Mouse (Mus musculus): ENCODE measurements at regions not wholly inside any gene's neighbourhood (a gene's known extent, or its start where the extent isn't known, plus 50 kb on each side); places are given as distances from the start of the nearest gene placed in this dataset.

- TF ChIP-seq POLR2A (IDR thresholded peaks at IDR 0.05; ENCODE audit: borderline replicate concordance, low read depth, low read length) = no peak
- no peak for TF ChIP-seq CTCF (IDR thresholded peaks at IDR 0.05; ENCODE audit: low read depth, low read length)
Observed at GRCm38 (mm10) chr5:112032036-112032435, 220.3 kb downstream of the Cryba4 start.

DNA sequence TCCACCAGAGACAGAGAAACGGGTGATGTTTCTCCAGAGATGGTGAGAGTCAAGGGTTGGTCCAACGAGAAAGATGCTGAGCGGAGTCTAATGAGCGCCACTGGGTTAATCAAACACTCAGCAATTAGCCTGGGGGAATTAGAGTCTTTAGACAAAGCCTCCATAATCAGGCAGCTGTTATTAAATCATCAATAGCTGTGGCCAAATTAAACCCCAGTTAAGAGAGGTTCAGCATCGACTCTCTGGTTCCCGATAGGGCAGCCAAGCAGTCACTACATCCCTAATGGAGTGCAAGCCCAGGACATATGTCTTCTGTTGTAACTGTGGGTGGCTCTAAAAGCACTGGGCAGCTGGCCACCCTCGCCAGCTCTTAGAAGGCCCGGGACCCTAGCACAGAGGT lies 216.9 kb downstream of the Cryba4 start:
- Histone ChIP-seq H3K4me1 (ENCODE audit: control insufficient read depth, insufficient read depth, low read length) (no peaks in the 10 kb centered on the region), H3K4me3 (ENCODE audit: insufficient read depth, low read length) (no peak overlapping the region), H3K27ac (ENCODE audit: insufficient read depth, low read depth, low read length) (no peak overlapping the region)
- no peak for TF ChIP-seq CTCF (IDR thresholded peaks at IDR 0.05; ENCODE audit: low read depth, low read length)
- no peak for TF ChIP-seq POLR2A (IDR thresholded peaks at IDR 0.05; ENCODE audit: borderline replicate concordance, low read depth, low read length)

More at GRCm38 (mm10) chr5:112032036-112032435, 220.3 kb downstream of the Cryba4 start:
- Histone ChIP-seq H3K27ac (ENCODE audit: insufficient read depth, low read depth, low read length) (no peak overlapping the region), H3K4me1 (ENCODE audit: control insufficient read depth, insufficient read depth, low read length) (no peaks in the 10 kb centered on the region), H3K4me3 (ENCODE audit: insufficient read depth, low read length) (no peak overlapping the region)

GRCm38 (mm10) chr5:112037080-112037479 lies 215.2 kb downstream of the Cryba4 start:
- H3K4me3 ChIP-seq (ENCODE audit: insufficient read depth, low read length) = no peak overlapping the region
- no peak overlapping the region for H3K27ac ChIP-seq (ENCODE audit: insufficient read depth, low read depth, low read length)
- TF ChIP-seq CTCF (IDR thresholded peaks at IDR 0.05; ENCODE audit: low read depth, low read length) = no peak
- no peak for TF ChIP-seq POLR2A (IDR thresholded peaks at IDR 0.05; ENCODE audit: borderline replicate concordance, low read depth, low read length)
- no peaks in the 10 kb centered on the region for H3K4me1 ChIP-seq (ENCODE audit: control insufficient read depth, insufficient read depth, low read length)

DNA sequence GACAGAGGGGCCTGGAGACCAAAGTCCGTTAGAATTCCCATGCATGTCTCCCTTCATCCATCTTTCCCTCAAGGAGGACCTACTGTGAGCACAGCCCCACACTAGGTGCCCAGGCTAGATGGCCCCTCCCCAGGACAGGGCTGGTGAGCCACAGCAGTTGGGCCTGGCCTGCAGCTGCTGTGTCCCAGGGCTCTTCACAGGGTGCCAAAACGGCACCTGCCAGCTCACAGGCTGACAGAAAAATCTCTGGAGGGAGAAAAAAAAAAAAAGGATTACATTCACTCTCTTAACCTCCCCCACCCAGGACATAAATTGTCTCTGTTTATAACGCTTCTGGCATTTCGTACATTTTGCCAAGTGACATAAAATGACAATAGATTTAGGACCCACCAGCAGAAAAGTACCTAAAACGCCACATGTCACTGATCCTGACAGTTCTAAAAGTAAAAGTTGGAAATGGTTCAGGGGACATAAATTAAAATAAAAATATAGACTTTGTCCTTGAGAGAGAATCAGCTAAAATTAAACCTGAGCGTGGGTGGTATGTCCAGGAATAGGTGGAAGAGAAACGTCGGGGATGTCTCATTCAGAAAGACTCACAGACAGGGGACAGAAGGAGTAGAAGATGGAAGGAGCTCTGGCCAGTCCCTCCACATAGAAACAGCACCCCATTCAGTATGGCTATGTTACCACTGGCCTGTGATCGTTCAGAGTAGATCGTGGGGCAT lies 212.5 kb downstream of the Cryba4 start:
- Histone ChIP-seq H3K27ac (ENCODE audit: insufficient read depth, low read depth, low read length) (no peak overlapping the region), H3K4me3 (ENCODE audit: insufficient read depth, low read length) (no peak overlapping the region), H3K4me1 (ENCODE audit: control insufficient read depth, insufficient read depth, low read length) (no peaks in the 10 kb centered on the region)
- TF ChIP-seq POLR2A (IDR thresholded peaks at IDR 0.05; ENCODE audit: borderline replicate concordance, low read depth, low read length) (no peak), CTCF (IDR thresholded peaks at IDR 0.05; ENCODE audit: low read depth, low read length) (no peak)

GRCm38 (mm10) chr5:112040678-112041077 lies 211.6 kb downstream of the Cryba4 start:
- H3K4me1 ChIP-seq (ENCODE audit: control insufficient read depth, insufficient read depth, low read length) = no peaks in the 10 kb centered on the region
- no peak overlapping the region for H3K4me3 ChIP-seq (ENCODE audit: insufficient read depth, low read length)
- TF ChIP-seq POLR2A (IDR thresholded peaks at IDR 0.05; ENCODE audit: borderline replicate concordance, low read depth, low read length) (no peak), CTCF (IDR thresholded peaks at IDR 0.05; ENCODE audit: low read depth, low read length) (no peak)
- no peak overlapping the region for H3K27ac ChIP-seq (ENCODE audit: insufficient read depth, low read depth, low read length)

DNA sequence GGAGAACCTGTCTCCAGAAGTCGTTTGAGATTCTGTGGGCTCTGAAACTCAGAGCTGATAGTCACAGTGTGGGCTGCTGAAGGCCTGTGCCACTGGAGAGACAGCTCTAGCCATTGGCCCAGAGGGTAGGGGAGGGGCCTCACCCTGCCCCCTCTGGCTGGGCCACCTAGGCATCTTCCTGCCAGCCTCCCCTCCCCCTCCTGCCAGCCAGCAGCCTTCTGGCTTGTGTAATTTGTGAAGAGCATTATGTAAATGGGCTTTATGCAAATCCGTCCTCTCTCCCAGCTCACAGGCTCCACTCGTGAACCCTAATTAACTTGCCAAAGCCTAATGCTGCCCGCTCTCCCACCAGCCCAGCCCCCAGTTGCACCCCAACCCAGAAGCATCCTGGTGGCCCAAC lies 211.0 kb downstream of the Cryba4 start:
- Histone ChIP-seq H3K4me1 (ENCODE audit: control insufficient read depth, insufficient read depth, low read length) (no peaks in the 10 kb centered on the region), H3K27ac (ENCODE audit: insufficient read depth, low read depth, low read length) (no peak overlapping the region), H3K4me3 (ENCODE audit: insufficient read depth, low read length) (no peak overlapping the region)
- no peak for TF ChIP-seq CTCF (IDR thresholded peaks at IDR 0.05; ENCODE audit: low read depth, low read length)
- no peak for TF ChIP-seq POLR2A (IDR thresholded peaks at IDR 0.05; ENCODE audit: borderline replicate concordance, low read depth, low read length)

GRCm38 (mm10) chr5:112042236-112042635 lies 210.1 kb downstream of the Cryba4 start:
- TF ChIP-seq CTCF (IDR thresholded peaks at IDR 0.05; ENCODE audit: low read depth, low read length) (no peak), POLR2A (IDR thresholded peaks at IDR 0.05; ENCODE audit: borderline replicate concordance, low read depth, low read length) (no peak)
- Histone ChIP-seq H3K4me1 (ENCODE audit: control insufficient read depth, insufficient read depth, low read length) (no peaks in the 10 kb centered on the region), H3K27ac (ENCODE audit: insufficient read depth, low read depth, low read length) (no peak overlapping the region), H3K4me3 (ENCODE audit: insufficient read depth, low read length) (no peak overlapping the region)

GRCm38 (mm10) chr5:112050046-112050782 lies 202.1 kb downstream of the Cryba4 start:
- Histone ChIP-seq H3K27ac (ENCODE audit: insufficient read depth, low read depth, low read length) (peak overlapping the region; percentile 57), H3K4me1 (ENCODE audit: control insufficient read depth, insufficient read depth, low read length) (peaks cover 29% of the 10 kb centered on the region), H3K4me3 (ENCODE audit: insufficient read depth, low read length) (no peak overlapping the region)
- TF ChIP-seq CTCF (IDR thresholded peaks at IDR 0.05; ENCODE audit: low read depth, low read length) = no peak

DNA sequence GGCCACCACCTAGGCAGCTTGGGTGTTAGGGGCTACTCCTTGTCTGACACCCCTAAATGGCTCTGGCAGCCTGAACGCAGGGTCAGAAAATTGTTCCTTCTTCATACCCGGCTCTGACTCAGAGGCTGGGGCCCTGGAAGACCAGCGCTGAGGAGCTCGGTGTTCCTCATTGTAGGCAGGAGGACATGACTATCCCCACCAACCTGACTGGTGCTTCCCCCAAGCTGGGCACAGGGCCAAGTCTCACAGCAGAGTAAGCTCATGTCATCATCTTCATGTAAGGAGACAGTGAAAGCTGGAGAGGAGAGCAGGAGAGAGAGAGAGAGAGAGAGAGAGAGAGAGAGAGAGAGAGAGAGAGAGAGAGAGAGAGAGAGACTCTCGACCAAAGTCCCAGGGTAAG lies 201.4 kb downstream of the Cryba4 start:
- Histone ChIP-seq H3K27ac (ENCODE audit: insufficient read depth, low read depth, low read length) (no peak overlapping the region), H3K4me3 (ENCODE audit: insufficient read depth, low read length) (no peak overlapping the region)
- TF ChIP-seq POLR2A (IDR thresholded peaks at IDR 0.05; ENCODE audit: borderline replicate concordance, low read depth, low read length) (no peak), CTCF (IDR thresholded peaks at IDR 0.05; ENCODE audit: low read depth, low read length) (no peak)

GRCm38 (mm10) chr5:112051786-112052185 lies 200.5 kb downstream of the Cryba4 start:
- no peak overlapping the region for H3K27ac ChIP-seq (ENCODE audit: insufficient read depth, low read depth, low read length)

More for the DNA sequence above, 201.4 kb downstream of the Cryba4 start:
- peaks cover 29% of the 10 kb centered on the region for H3K4me1 ChIP-seq (ENCODE audit: control insufficient read depth, insufficient read depth, low read length)

More at GRCm38 (mm10) chr5:112051786-112052185, 200.5 kb downstream of the Cryba4 start:
- no peak overlapping the region for H3K4me3 ChIP-seq (ENCODE audit: insufficient read depth, low read length)
- TF ChIP-seq CTCF (IDR thresholded peaks at IDR 0.05; ENCODE audit: low read depth, low read length) (no peak), POLR2A (IDR thresholded peaks at IDR 0.05; ENCODE audit: borderline replicate concordance, low read depth, low read length) (no peak)
- peaks cover 29% of the 10 kb centered on the region for H3K4me1 ChIP-seq (ENCODE audit: control insufficient read depth, insufficient read depth, low read length)

Data from bone marrow macrophage, adult 2 months (primary cell).